Mouse (Mus musculus): Measurements from ENCODE around the gene Hdac4.

The Hdac4 gene

DNA sequence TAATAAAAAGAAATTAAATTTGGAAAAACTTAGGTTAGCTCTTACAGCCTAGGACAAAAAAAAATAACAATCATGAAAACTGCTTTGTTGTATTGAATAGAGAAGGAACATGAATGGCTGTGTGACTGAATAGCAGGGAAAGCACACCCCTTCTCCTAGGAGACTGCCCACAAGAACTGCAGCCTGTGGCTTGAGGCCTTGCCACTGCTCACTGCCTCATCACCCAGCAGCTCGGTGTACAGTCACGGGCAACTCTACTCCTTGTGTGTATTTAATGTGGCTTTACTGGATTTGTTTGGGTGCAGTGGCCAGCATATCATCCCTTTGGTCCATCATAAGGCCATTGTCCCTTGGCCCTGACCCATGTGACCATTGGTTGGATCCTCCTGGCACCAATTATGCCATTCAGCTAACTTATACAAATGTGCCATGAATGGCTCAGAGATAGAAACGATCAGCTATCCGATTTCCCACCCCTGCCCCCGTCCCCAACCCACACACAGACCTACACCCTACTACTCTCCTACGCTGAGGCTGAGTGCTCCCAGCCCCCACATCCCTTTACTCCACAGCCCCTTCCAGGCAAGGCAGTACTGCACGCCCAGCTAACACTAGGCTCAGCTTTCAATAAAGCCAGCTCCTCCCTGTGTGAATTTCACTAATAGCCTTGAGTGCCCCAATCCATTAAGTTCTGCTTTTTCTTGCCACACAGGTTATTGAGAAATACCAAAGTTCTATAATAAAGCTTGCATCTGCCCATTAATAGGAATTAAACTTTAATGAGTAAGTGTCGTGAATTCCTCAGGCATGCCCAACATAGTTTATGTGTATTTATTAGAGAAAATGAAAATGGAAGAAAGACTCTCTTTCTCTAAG is 134.1 kb downstream of the Hdac4 start:
- no peak for DNase-seq (ENCODE audit: low spot score in 2 of 2)

- DNase-seq (ENCODE audit: low spot score in 2 of 2): no peak
Measured at GRCm38 (mm10) chr1:92060532-92061064, 134.9 kb downstream of the Hdac4 start.

- no peak for DNase-seq (ENCODE audit: low spot score in 2 of 2)
Measured at GRCm38 (mm10) chr1:92059571-92059970, 135.9 kb downstream of the Hdac4 start.

DNA sequence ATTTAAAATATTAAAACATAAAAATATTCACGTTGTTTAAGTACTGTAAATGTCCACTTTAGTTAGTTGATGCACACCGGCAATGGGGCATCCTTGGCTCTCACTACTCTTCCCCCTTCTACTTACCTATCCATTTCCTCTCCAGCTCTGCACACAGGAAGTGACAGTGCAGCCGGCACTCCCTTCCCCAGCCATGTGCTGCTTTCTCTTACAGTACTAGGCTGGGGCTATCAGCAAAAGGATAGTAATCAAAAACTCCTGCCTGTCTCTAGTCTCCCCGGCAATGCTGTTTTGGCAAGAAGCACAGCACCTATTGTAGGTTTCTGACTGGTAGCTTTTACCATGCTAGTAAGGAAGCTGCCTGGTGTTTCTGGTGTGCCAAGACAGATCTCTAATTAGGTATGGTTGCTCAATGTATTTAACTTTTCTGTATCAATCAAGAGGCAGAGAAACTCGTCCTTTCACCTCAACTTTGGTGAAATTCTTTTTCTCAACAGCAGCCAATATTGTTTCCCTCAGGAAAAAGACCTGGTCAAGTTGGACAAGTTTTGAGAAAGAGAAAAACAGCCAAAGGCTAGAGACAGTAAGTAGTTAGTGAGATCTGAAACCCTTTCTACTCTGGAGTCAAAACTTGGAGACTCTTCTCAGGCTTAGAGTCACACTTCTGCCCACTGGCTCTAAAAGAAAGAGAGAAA is 136.6 kb downstream of the Hdac4 start:
- no peak for DNase-seq (ENCODE audit: low spot score in 2 of 2)

- DNase-seq (ENCODE audit: low spot score in 2 of 2): peak in 1 of 2 experiments; percentile 45
Measured at GRCm38 (mm10) chr1:92057068-92057467, 138.4 kb downstream of the Hdac4 start.

- no peak for DNase-seq (ENCODE audit: low spot score in 2 of 2)
Measured at GRCm38 (mm10) chr1:92055149-92055548, 140.3 kb downstream of the Hdac4 start.

DNA sequence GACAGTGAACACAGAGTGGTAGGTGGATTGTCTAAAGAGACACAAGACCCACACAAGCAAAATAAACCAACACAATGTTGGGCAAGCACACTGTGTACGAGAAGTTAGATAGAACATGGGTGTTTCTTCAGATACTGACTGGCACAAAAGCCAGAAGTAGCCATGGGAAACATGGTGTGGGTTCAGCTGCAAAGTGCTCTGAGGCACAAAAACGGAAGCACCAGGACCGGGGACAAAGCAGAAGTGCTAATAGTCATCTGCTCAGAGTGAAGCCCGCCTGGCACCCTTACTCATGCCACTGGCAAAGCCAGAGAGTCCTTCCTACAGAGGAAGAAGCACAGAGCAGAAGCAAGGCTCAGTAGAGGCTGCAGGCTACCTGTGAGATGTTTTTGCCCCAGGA is 143.3 kb downstream of the Hdac4 start:
- no peak for DNase-seq (ENCODE audit: low spot score in 2 of 2)

GRCm38 (mm10) chr1:92051489-92052062 is 143.9 kb downstream of the Hdac4 start:
- DNase-seq (ENCODE audit: low spot score in 2 of 2): no peak

DNA sequence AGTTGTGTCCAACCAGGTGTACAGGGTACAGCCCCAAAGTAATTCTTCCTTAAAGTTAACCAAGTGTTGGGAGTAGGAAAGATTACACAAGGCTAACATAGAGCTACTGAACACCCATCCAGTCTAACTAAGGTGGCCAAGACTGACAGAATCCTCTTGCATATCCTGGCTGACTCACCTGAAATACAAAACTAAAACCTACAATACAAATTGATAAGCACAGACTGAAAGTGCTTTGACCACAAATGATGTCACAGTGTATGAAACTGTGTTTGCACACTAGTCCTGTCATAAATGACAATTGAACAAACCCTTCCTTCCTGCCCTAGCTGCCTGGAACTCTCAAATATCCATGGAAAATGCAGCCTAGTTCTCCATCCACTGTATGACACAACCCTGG is 144.5 kb downstream of the Hdac4 start:
- DNase-seq (ENCODE audit: low spot score in 2 of 2): no peak

- DNase-seq (ENCODE audit: low spot score in 2 of 2): no peak
Measured at GRCm38 (mm10) chr1:92050566-92050965, 144.9 kb downstream of the Hdac4 start.

- no peak for DNase-seq (ENCODE audit: low spot score in 2 of 2)
Measured at GRCm38 (mm10) chr1:92048415-92049354, 146.8 kb downstream of the Hdac4 start.

DNA sequence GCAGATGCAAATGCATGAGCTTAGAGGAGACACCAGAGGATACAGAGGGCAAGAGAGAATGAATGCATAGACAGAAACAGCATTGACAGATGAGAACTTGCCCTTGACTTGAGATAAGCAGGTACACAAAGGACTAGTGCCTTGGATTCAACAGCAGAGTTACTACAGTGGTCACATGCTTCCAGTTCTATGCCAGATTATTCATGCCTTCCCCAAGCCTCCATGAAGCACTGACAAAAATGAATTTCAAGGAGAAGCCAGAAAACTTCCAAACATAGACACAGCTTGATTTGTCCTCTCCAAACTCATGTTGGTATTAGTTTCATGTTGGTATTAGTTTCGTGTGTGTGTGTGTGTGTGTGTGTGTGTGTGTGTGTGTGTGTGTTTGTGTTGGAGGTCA is 149.8 kb downstream of the Hdac4 start:
- DNase-seq (ENCODE audit: low spot score in 2 of 2): no peak

DNA sequence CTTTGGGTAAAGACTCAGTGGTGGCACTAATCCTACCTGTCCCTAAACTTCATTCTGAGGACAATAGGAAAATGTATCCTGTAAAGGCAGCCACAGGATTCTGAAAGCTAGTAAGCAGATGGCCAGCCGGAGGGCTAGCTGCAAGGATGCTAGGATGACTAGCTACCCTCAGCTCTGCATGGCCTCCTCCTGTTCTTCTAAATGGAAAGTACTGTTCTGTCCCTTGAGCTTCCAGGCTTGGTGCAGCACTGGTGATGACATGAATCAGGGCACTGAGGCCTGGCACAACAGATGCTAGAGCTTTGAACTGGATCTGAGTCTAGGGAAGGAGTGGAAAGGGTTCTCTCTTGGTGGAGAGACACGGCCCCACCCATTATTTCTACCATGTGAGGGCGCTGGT is 150.6 kb downstream of the Hdac4 start:
- no peak for DNase-seq (ENCODE audit: low spot score in 2 of 2)

- no peak for DNase-seq (ENCODE audit: low spot score in 2 of 2)
Measured at GRCm38 (mm10) chr1:92043989-92044388, 151.5 kb downstream of the Hdac4 start.

DNA sequence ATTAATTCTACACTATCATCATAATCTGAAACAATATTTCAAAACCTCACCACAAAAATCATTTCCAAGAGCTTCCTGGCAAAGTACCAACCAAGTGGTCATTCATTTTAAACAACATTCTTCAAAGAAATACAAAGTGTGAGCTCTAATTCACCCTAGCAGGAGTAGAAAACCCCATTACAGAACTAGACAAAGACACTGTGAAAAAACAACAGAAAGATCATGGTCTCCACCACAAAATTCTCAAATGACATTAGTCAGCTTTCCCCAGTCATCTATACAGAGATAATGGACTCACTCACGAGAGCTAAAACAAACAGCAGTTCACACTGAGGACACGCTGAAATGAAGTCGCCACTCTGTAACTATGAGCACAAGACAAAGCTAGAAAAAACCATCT is 153.4 kb downstream of the Hdac4 start:
- no peak for DNase-seq (ENCODE audit: low spot score in 2 of 2)

DNA sequence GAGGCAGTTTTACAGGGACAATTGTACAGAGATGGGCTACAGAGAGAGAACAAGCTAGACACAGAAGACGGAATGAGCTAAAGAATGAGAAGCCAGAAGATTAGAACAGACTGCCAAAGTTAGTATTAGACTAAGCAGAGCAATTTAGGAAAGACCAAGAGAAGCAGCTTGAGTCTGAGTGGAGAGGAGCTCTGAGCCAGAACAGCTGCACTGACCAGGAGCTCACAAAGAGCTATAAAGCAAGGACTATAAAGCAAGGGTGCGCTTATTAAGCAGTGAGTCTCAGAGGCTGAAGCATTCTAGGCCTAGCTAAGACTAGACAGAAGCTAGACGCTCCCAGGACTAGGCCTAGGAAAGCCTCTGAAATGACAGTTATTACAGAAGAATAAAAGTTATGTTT is 154.2 kb downstream of the Hdac4 start:
- DNase-seq (ENCODE audit: low spot score in 2 of 2): no peak

- DNase-seq (ENCODE audit: low spot score in 2 of 2): no peak
Measured at GRCm38 (mm10) chr1:92038714-92039113, 156.8 kb downstream of the Hdac4 start.

GRCm38 (mm10) chr1:92037039-92037438 is 158.5 kb downstream of the Hdac4 start:
- DNase-seq (ENCODE audit: low spot score in 2 of 2): no peak

DNA sequence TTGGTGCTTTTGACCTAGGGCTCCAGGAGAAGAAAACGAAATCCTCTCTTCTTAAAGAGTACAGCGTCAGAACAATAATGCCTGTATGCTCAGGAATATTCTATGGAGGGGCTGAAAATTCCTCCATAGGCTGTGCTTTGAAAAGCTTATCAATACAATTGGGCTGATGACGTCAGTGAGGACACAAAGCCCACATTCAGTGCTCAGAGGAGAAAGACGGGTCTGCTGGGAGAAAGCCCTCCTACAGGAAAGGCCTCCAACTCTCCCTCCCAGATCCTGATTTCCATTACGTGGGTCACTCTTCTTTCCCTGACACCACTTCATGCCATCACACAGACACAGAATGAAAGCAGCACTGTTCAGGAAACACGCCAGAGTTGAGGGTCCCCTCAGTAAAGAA is 159.7 kb downstream of the Hdac4 start:
- DNase-seq (ENCODE audit: low spot score in 2 of 2): no peak

DNA sequence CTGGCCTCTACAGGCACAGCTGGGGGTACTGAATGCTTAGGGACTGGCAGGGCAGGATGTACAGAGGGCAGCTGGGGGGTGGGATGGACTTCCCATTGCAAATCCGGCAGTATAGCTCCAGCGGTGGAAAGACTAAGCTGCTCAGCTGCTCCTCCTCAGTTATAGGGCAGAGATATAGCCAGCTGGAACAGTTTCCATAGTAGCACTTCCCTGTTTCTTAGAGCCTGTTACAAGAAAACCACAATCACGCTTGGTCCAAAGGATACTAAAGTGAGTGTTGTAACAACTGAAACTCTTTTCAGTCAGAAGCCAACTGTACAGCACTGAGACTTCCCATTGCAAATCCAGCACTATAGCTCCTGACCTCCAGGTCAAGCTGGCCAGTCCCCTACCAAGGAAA is 161.3 kb downstream of the Hdac4 start:
- DNase-seq (ENCODE audit: low spot score in 2 of 2): no peak

GRCm38 (mm10) chr1:92033463-92033862 is 162.0 kb downstream of the Hdac4 start:
- no peak for DNase-seq (ENCODE audit: low spot score in 2 of 2)
